Mouse (Mus musculus) cortical plate, adult 2 months (tissue): ENCODE measurements around the gene Antxr1.

Experiments
- CTCF ChIP-seq: fragments of 200-500 bp; IDR thresholded peaks from 2 replicates; pipeline ENCODE4 v1.5.1; 2011; ENCODE audit warnings: mild to moderate bottlenecking, control low read depth, low read length; ENCODE audit not compliant: insufficient read depth; ENCODE audit errors: extremely low read depth
- POLR2A ChIP-seq: fragments of 200-500 bp; IDR thresholded peaks from 2 replicates; pipeline ENCODE4 v1.6.1; 2011; ENCODE audit warnings: mild to moderate bottlenecking, low read length, control low read depth; ENCODE audit not compliant: insufficient read depth; ENCODE audit errors: extremely low read depth

- no peak for TF ChIP-seq POLR2A
- peak; percentile 35; the same call in 1 of the 2 replicates for TF ChIP-seq CTCF
Observed at GRCm38 (mm10) chr6:87335091-87335934, at the start of gene Antxr1.
